Mouse (Mus musculus) hindbrain, embryonic 10.5 days (tissue): Measurements from ENCODE around the gene Sytl3. TPM values are rescaled to one million over a fixed set of nuclear protein-coding genes. Genes with fewer than 3 reads are reported as not detected.

Experiments used
- DNase-seq: peaks from one replicate; pipeline ENCODE4 v3.0.0-alpha.2; 2017; ENCODE audit warnings: low spot score
- H3K27ac ChIP-seq: fragments of 300-500 bp; sonication (generic); 2 replicates; pipeline ENCODE4 v1.5.1; 2016; ENCODE audit warnings: mild to moderate bottlenecking, moderate library complexity
- H3K27me3 ChIP-seq: fragments of 300-500 bp; sonication (generic); 2 replicates; pipeline ENCODE4 v1.6.1; 2016; ENCODE audit warnings: mild to moderate bottlenecking; ENCODE audit not compliant: poor library complexity, insufficient read depth, severe bottlenecking
- H3K36me3 ChIP-seq: fragments of 300-500 bp; sonication (generic); 2 replicates; pipeline ENCODE4 v1.6.1; 2016; ENCODE audit warnings: mild to moderate bottlenecking, moderate library complexity
- H3K4me1 ChIP-seq: fragments of 300-500 bp; sonication (generic); replicated peaks from 2 replicates; pipeline ENCODE4 v1.6.1; 2016; ENCODE audit warnings: mild to moderate bottlenecking
- H3K4me3 ChIP-seq: fragments of 300-500 bp; sonication (generic); 2 replicates; pipeline ENCODE4 v1.5.1; 2016; ENCODE audit warnings: mild to moderate bottlenecking, moderate library complexity
- H3K9me3 ChIP-seq: fragments of 300-500 bp; sonication (generic); 2 replicates; pipeline ENCODE4 v1.6.1; 2016; ENCODE audit warnings: mild to moderate bottlenecking, moderate library complexity
- WGBS: fragments of 180-500 bp; shearing (Covaris S2); methylation state at CpG from one replicate; pipeline ENCODE4 v1.1.7; 2016; 5-methylcytosine and 5-hydroxymethylcytosine counted together
- polyA plus RNA-seq: library from polyadenylated mRNA; unstranded; fragments of >200 nt; fragmentation: Nextera tagmentation; extraction: Ambion mirVana; gene quantifications from 2 replicates; pipeline ENCODE4 v1.2.1, GENCODE M21; 2016

The Sytl3 gene
- polyA plus RNA-seq, 1 experiment from 2014 or later: 0.29 TPM

DNA sequence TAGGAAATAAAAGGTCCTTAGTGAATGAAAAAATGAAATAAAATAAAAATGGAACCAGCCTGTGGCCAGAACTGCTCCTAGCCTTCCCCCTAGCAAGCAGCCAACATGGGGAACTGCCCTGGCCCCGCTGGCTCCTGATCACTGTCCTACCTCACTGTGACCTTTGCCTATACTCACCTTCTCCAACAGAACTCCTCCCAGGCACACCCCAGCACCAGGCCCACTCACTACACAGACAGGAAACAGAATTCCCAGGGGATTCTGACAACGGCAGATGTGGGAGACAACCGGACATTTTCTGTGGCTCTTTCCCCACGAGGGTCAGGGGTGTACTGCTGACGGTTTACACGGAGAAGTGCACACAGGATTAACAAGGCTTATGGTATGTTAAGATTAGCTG lies 118.2 kb downstream of the Sytl3 start:
- Histone ChIP-seq H3K36me3 (no peaks in the 10 kb centered on the region), H3K27ac (peak overlapping the region; percentile 76; the same call in 1 of the 2 replicates), H3K27me3 (peaks cover 27% of the 10 kb centered on the region), H3K4me1 (peaks cover 79% of the 10 kb centered on the region), H3K9me3 (no peaks in the 10 kb centered on the region), H3K4me3 (no peak overlapping the region)
- DNase-seq: no peak
- 75% methylated on average over 6 of the region's 6 CpGs for WGBS

DNA sequence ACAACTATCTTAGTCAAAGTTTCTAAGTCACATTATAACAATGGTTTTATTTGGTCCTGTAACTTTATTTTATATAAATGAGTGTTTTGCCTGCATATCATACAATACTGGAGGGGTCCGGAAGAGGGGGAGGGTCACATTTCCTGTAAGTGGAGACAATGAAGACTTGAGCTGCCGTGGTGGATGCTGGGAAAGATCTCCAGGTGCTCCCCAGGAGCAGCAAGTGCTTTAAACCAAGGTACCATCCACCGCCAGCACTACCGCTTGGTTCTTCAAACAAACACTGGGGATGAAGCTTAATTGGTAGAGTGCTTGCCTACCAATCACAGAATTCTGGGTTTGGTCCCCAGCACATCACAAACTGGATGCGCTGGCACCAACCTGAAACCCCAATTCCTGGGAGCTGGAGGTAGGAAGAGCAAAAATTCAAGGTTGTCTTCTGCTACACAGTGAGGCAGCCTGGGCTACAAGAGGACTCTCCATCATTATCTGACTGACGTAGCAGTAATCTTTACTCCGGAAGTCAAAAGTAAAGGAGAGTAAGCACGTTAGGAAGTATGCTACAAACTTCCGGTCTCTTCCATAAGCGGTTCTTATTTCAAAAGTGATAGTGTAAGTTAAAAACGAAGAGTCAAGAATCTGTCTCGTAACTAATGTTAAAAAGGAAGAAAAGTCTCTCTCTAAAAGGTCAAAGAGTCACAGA lies 118.9 kb downstream of the Sytl3 start:
- DNase-seq: no peak
- WGBS: 72% methylated on average over 12 of the region's 12 CpGs
- Histone ChIP-seq H3K4me1 (peaks cover 84% of the 10 kb centered on the region), H3K27ac (no peak overlapping the region), H3K36me3 (no peaks in the 10 kb centered on the region), H3K9me3 (no peaks in the 10 kb centered on the region), H3K27me3 (peaks cover 32% of the 10 kb centered on the region), H3K4me3 (peak overlapping the region; percentile 92; the same call in 1 of the 2 replicates)

DNA sequence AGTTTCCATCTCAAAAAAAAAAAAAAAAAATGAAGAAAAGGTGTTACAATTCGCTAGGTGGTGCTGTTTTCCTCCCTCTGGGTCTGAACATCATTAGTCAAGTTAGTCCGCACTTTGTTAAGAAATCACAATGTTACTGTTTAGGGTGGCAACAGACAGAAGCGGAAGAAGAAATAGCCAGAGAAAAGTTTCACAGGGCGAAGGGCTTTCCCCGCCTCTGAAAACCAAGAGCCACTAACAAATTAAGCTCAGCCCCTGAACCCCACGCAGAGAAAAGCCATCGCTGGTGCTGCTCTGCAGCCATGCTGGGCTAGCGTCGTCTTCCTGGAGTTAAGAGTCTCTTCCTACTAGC lies 119.4 kb downstream of the Sytl3 start:
- Histone ChIP-seq H3K4me1 (peaks cover 86% of the 10 kb centered on the region), H3K36me3 (no peaks in the 10 kb centered on the region), H3K27ac (peak overlapping the region; percentile 79), H3K4me3 (peak overlapping the region; percentile 92), H3K27me3 (peaks cover 33% of the 10 kb centered on the region), H3K9me3 (no peaks in the 10 kb centered on the region)
- DNase-seq: peak; percentile 57
- WGBS: 3% methylated on average over 9 of the region's 9 CpGs

DNA sequence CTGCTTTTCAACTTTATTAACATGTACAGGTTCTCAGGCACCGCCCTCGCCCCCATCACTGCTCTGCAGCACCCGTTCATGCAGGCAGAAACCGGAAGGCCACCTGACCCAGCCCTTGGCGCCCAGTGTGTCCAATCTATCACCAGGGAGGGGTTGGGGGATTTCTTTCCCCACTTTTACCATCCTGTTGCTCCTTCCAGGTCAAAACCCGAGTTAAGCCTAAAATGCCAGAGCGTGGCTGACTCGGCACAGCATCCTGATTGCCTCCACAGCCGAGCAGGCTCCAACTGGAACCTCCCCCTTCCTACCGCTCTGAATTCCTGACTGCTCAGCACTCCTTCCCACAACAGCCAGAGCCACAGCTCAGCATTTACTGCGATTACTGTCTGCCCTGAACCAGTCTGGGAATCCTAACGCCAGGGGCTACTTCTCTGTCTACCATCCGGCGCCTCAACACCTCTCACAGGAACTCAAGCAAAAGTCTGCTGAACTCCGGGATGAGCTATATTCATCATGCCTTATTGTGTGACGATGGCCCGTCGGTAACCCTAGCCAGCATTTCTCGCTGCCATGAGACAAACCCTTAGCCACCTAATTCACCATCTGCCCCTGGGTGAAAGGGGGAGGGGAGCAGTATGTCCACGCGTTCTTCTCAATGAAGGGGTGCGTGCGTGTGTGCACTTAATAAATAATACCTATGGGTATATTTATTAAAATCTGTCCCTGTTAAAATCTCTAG lies 120.0 kb downstream of the Sytl3 start:
- peak; percentile 64 for DNase-seq
- H3K27me3 ChIP-seq: peaks cover 40% of the 10 kb centered on the region
- no peaks in the 10 kb centered on the region for H3K9me3 ChIP-seq
- H3K36me3 ChIP-seq: no peaks in the 10 kb centered on the region
- H3K4me3 ChIP-seq: peak overlapping the region; percentile 92
- peaks cover 83% of the 10 kb centered on the region for H3K4me1 ChIP-seq
- 8% methylated on average over 23 of the region's 23 CpGs for WGBS
- peak overlapping the region; percentile 79 for H3K27ac ChIP-seq

DNA sequence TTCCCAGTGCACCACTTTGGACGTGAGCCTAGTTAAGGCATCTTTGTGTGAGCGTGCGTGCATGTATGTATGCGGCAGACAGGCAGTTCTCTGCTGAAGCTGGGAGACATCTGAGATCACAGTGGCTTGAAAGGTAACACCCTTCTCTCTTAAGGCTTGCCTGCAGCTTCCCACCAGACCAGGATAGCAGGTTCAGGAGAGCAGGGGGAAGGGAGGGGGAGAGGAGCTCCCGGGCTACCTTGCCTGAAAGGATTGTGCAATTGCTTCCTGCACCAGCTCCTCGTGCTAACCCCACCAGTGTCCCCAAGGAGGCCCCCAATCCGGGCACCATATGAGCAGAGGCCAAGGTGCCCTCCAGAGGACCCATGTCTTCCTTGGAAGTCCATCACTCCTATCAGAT lies 120.7 kb downstream of the Sytl3 start:
- Histone ChIP-seq H3K9me3 (no peaks in the 10 kb centered on the region), H3K27me3 (peaks cover 46% of the 10 kb centered on the region), H3K36me3 (no peaks in the 10 kb centered on the region), H3K4me3 (peak overlapping the region; percentile 92), H3K27ac (peak overlapping the region; percentile 79), H3K4me1 (peaks cover 78% of the 10 kb centered on the region)
- no peak for DNase-seq
- WGBS: 32% methylated on average over 7 of the region's 7 CpGs

DNA sequence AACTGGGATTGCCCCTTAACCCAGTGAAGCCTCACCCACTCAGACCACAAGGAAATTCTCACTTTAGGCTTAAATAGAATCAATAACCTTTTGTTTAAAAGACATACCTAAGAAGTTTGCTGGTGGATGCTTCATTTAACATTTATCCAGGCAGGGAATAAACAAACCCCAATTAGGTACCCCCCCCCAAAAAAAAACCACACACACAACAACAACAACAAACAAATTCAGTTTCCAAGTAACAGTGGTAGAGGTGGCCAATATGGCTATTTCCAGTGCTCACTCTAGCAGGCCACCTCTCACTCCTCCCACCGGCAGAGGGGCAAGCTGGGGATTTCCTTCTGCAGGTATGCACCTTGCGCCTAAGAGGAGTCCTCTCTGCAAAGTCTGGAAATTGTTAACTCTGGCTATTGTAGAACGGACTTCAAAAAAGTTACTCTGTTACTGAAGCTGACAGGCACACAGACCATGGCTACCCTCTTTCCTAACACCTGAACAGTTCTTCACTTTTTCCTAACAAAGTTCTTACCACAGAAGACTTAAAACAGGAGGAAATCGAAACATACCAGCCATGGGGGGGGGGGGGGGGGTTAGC lies 121.7 kb downstream of the Sytl3 start:
- Histone ChIP-seq H3K4me1 (peaks cover 71% of the 10 kb centered on the region), H3K27ac (no peak overlapping the region), H3K36me3 (no peaks in the 10 kb centered on the region), H3K27me3 (peaks cover 46% of the 10 kb centered on the region), H3K9me3 (no peaks in the 10 kb centered on the region), H3K4me3 (peak overlapping the region; percentile 92)
- WGBS: 53% methylated on average over 4 of the region's 4 CpGs
- no peak for DNase-seq

DNA sequence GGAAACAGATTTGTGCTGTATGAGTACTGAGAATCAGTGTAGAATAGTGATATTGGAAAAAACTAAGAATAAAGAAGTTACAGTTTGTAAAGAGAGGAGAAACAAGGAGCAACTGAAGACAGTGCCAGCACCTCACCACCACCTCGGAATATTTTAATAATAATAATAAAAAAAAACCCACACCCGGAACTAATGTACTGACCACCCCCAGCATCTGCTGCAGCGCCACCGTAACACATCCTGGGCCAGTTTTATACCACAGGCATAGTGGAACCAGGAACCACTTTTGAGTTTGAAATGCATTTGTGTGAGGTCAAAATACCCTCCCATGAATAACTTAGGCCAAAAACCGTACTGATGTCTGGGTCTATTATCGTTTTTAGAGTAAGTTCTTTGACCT lies 122.4 kb downstream of the Sytl3 start:
- Histone ChIP-seq H3K36me3 (no peaks in the 10 kb centered on the region), H3K4me1 (peaks cover 64% of the 10 kb centered on the region), H3K27ac (no peak overlapping the region), H3K9me3 (no peaks in the 10 kb centered on the region), H3K4me3 (peak overlapping the region; percentile 92), H3K27me3 (peaks cover 46% of the 10 kb centered on the region)
- no peak for DNase-seq
- 54% methylated on average over 6 of the region's 6 CpGs for WGBS

DNA sequence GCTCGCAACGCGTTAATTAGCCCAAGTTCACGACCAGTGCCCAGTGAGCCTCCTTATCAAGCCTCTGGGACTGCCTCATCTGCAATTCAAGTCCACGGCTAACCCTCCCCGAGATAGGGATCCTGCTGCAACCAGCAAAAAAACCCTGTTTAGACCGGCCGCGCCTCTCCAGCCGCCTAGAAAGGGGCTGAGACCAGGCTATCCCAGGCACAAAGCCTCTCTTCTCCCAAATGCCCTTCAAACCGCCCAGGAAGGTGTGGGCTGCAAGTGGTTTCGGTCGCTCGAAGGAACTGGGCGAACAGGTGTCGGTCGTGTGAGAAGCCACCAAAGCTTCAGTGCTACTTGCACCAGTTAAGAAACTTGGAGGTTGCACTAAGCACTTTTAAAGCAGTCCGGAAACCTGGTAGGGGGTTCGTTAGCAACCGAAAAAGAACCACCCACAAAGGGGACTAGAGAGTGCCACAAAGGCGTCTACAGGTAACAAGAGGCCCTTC lies 123.2 kb downstream of the Sytl3 start:
- Histone ChIP-seq H3K4me3 (peak overlapping the region; percentile 92), H3K4me1 (peaks cover 56% of the 10 kb centered on the region), H3K36me3 (no peaks in the 10 kb centered on the region), H3K27me3 (peaks cover 46% of the 10 kb centered on the region), H3K27ac (peak overlapping the region; percentile 96), H3K9me3 (no peaks in the 10 kb centered on the region)
- DNase-seq: peak; percentile 53
- under 1% methylated on average over 21 of the region's 21 CpGs for WGBS

DNA sequence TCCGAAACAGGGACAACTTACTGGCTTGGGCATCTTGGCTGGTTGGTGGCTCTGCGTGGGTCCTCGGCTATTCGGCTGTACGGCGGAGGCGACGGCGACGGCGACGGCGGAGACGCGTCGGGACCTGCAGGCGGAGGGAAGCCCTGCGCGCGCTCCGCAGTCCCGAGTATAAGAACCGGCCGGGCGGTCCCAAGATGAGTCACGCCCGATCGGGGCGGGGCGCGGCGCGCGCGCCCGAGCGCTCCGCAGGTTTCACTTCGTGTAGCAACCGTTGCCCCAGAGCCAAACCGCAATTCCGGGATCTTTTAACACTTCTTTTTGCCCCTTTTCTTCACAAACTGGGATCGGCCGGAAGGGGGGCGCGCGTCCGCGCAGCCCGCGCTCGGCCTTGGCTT lies 123.7 kb downstream of the Sytl3 start, which contains the start of gene Ezr:
TSS of gene Ezr (minus strand) at position 174 of the 395 bp plus-strand sequence.
- peaks cover 46% of the 10 kb centered on the region for H3K27me3 ChIP-seq
- H3K36me3 ChIP-seq: no peaks in the 10 kb centered on the region
- WGBS: under 1% methylated on average over 52 of the region's 52 CpGs
- H3K4me1 ChIP-seq: peaks cover 51% of the 10 kb centered on the region
- H3K27ac ChIP-seq: peak within 1 kb of the TSS; percentile 96
- DNase-seq: peak; percentile 80
- H3K4me3 ChIP-seq: peak within 1 kb of the TSS; percentile 92
- H3K9me3 ChIP-seq: no peaks in the 10 kb centered on the region

DNA sequence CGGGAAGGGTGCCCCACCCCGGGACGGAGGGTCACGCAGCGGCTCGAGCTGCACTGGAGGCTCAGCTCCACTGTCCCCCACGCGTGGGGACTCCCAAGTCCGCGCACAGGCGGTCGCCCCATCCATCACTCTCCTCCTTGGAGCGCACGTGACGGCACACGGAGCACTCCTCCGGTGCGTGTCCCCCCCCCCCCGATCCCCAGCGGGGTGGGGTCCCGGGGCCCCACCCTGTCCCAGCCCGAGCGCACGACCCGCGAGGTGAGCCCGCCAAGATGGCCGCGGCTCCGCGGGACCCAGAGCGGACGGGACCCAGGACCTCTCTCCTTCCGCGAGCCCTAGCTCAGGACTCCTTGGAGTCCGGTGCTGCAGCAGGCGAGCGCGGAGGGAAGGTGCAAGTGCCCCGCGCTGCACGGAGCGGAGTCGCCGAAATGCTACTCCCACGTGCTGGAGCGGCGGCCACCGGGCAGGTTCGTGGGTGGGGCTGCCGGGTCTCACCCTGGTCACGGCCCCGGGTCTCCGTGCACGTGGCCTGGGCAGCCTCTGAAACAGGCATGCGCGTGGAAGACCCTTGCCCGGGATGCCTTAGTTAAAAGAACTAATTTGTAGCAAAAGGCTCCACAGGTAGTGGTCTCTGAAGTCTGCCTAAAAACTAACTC lies 124.2 kb downstream of the Sytl3 start:
- peak overlapping the region; percentile 92 for H3K4me3 ChIP-seq
- peaks cover 46% of the 10 kb centered on the region for H3K27me3 ChIP-seq
- peak overlapping the region; percentile 96 for H3K27ac ChIP-seq
- peaks cover 46% of the 10 kb centered on the region for H3K4me1 ChIP-seq
- no peaks in the 10 kb centered on the region for H3K9me3 ChIP-seq
- H3K36me3 ChIP-seq: no peaks in the 10 kb centered on the region
- DNase-seq: peak; percentile 72
- WGBS: under 1% methylated on average over 57 of the region's 58 CpGs

DNA sequence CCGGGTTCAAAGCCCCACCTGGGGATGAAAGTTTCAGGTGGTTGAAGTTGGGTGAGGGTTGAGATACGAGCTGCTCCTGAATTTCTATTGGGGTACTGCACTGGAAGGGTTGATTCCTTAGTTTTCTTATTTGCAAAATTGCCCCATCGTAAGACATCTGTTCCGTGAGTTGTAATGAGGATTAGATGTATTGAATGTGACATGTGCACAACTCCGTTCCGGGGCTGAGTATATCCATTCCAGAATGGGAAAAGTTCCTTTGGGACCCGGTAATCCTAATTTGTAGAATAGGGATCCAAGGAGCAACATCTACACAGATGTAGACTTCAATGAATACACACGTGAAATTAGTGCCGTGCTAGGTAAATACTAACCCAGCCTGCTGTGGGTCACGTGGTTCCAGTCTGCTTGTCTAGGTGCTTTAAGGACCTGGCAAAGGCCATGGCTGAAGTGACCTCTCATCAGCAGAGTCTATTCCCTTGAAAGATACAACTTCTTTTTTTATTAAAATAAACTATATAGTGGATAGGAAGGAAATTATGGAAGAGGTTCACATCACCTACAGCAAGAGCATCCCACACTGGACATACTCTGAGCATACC lies 125.0 kb downstream of the Sytl3 start:
- H3K27me3 ChIP-seq: peaks cover 46% of the 10 kb centered on the region
- H3K36me3 ChIP-seq: no peaks in the 10 kb centered on the region
- peaks cover 40% of the 10 kb centered on the region for H3K4me1 ChIP-seq
- no peaks in the 10 kb centered on the region for H3K9me3 ChIP-seq
- H3K4me3 ChIP-seq: peak overlapping the region; percentile 92
- H3K27ac ChIP-seq: no peak overlapping the region
- WGBS: 57% methylated on average over 10 of the region's 10 CpGs
- no peak for DNase-seq

DNA sequence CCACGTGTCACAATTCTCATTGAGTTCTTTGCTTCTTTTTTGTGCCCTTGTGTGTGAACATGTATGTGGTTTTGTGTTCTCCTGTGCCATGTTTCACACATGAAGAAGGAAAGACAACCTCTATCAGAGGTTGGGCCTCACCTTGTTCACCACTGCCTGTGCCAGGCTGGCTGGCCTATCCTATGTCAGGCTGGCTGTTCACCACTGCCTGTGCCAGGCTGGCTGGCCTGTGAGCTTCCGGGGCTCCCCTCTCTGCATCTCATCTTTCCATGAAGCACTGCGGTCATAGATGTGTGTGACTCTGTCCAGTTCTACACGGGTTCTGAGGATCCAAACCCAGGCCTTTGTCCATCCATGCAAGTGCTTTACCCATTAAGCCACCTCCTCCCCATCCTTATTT lies 128.3 kb downstream of the Sytl3 start:
- 86% methylated on average over 4 of the region's 4 CpGs for WGBS
- DNase-seq: no peak
- no peak overlapping the region for H3K27ac ChIP-seq
- no peaks in the 10 kb centered on the region for H3K36me3 ChIP-seq
- H3K4me3 ChIP-seq: no peak overlapping the region
- H3K27me3 ChIP-seq: peaks cover 17% of the 10 kb centered on the region; the same call in 1 of the 2 replicates
- H3K9me3 ChIP-seq: no peaks in the 10 kb centered on the region
- H3K4me1 ChIP-seq: peaks cover 11% of the 10 kb centered on the region
